Mouse (Mus musculus) cerebellum, adult 2 months (tissue): ENCODE measurements around the gene Ramp3.

Experiments used
- CTCF ChIP-seq: fragments of 200-500 bp; IDR thresholded peaks from 2 replicates; pipeline ENCODE4 v1.5.1; 2011; ENCODE audit warnings: low read depth, mild to moderate bottlenecking, control low read depth, low read length, moderate library complexity, borderline replicate concordance; ENCODE audit not compliant: insufficient read depth
- POLR2A ChIP-seq: fragments of 200-500 bp; IDR thresholded peaks from 2 replicates; pipeline ENCODE4 v1.6.1; 2011; ENCODE audit warnings: low read length, control low read depth, borderline replicate concordance; ENCODE audit not compliant: insufficient read depth

DNA sequence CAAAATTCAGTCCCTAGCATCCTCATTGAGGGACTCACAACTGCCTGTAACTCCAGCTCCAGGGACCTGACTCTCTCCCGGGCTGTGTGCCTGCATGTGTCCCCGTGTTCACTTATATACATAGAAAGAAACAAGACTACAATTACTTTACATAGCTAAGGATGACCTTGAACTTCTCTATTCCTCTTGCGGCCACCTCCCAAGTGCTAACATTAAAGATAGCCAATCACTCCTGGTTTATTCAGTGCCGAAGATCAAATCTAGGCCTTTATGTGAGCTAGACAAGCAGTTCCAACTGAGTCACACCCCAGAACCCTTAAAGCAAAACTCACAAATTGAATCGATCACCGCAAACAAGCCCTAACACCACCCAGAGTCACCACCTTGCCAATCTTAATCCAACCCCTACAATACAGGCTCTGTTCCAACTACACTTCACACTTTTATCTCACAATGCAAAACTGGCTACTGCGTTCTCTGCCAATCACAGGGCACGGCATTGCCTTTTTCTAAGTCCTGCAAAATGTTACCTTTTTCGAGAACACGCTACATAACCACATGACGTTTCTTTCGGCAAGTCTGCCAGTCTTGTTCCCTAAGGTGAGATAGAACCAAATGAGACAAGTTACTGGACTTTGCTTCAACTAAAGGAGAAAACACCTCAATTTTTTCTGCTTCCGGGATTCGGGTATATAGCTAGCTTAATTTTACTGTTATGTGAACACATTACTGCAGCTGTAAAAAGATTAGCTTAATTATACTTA is 33.5 kb upstream of the Ramp3 start:
- TF ChIP-seq CTCF (no peak), POLR2A (no peak)
